Mouse (Mus musculus): ENCODE measurements at regions not wholly inside any gene's neighbourhood (a gene's known extent, or its start where the extent isn't known, plus 50 kb on each side); places are given as distances from the start of the nearest gene placed in this dataset.

DNA sequence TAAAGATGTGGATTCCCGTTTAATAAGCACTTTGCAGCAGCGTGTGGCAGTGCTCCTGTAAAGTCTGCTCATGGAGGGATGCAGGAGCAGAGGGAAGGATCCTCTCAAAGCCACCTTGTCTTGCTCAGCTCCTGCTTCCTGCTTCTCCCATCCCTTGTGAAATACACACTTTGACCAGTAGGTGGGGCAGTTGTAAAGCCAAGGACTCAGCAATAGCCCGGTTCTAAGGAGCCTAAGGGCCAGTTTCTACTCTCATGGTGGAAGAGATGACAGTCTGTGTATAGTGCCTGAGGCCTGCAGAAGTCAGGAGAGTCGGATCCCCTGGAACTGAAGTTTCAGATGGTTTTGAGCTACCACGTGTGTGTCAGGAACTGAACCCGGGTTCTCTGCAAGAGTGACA, 272.0 kb downstream of the Drd1 start:
- DNase-seq: peak; percentile 67

DNA sequence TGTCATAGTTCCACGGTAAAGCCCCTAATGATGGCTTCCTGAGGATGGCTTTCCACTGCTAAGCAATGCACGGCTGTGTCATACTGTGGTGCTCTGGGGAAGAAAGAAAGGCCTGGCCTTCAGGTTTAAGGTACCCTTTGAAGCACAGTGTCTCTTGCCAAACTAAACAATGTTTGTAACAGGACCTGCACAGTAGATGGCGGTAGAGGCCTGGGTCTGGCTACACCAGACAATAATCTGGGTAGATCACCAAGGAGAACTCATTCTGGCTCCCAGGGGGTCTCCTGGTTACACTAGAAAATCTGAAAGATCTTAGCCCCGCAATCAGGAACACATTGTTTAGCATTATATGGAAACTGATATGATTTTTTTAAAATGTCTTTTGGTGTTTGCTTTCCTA, 276.4 kb downstream of the Drd1 start:
- DNase-seq: no peak

DNA sequence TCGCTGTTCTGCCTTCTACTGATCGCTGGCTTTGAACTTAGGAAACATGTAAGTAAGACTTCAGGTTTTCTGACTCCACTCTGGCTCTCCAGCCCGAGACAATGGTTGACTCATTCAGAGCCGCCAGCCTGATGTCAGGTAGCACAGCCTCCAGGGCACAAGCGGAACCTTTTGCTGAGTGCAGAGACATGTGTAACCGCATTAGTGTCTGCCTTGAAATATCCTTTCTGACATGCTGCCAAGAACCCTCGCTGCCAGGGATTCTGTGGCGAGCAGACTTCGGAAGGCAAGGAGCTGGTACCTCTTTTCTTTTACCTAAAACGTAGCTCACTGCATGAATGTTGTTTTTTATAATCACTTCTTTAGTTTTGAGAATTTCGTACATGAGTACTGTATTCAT, 279.1 kb downstream of the Drd1 start:
- DNase-seq: no peak

DNA sequence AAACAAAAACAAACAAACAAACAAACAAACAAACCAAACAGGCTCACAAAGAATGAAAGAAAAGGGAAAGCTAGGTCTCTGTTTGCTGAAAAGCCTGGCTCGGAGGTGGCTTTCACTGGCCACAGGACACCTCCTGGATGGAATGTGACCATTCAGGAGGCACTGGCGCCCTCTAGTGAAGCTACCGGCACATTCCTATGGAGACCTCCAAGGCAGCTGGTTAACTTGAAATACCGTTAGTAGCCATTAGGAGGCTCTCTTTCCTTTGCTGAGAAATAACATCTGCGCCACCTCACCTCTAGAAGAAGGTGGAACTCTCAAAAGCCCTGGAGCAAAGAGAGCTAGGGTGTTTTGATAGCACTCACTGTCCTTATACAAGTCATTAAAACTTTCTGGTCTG, 279.8 kb downstream of the Drd1 start:
- no peak for DNase-seq

DNA sequence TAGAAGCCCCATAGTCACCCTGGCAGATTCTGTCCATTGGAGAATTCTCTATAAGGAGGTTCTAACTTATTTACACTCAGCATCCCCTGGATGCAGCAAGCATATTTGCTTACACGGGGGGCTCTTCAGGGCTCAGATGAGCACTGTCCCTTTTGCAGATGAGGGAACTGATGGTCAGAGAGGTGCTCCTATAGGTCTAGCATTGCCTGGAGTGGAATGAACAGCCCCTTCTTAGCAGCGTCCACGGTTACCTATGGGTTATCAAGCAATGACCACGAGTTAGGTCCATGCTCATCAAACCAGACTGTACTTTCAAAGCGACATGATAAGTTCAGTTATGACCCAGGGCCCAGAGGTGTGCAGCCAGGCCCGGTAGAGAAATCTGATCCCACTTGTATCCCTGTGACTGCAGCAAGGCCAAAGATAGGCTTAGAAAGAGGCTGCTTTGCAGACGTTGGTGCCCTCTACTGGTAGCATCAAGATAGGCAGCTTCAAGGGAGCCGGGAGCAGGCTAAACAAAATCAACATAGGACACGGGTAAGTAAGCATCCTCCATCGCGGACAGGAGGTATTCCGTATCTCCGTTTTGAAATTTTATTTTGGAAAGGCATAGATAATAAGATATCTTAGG, 290.8 kb downstream of the Drd1 start:
- peak; percentile 45 for DNase-seq

DNA sequence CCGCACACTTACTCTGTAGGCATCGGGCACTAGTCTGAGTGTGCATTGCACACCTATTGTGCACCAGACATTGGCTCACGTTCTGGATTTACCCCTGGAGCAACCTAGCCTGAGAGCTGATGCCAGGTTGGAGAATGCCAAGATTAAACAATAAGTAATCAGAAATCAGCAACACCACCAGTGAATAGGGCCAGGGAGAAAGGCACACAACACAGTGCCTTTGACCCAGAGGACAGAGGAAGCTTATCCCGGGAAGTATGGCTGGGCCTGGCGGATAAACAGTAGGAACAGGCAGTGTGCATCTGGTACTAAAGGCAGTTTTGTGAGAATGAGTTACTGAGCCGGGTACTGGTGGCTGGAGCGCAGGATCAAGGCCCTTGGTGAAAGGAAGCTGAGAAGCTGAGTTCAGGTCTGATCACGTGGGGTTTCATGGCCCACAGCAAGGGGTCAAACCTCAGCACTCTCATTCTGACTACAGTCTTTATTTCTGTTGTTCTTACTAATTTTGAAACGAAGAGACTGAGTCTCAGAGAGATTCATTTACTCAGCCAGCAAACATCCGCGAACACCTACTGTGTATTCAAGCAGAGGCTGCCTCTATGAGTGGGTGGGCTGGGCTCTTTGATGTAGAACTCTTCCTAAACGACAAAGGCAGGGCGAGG, 284.8 kb upstream of the Msx2 start:
- no peak for DNase-seq

DNA sequence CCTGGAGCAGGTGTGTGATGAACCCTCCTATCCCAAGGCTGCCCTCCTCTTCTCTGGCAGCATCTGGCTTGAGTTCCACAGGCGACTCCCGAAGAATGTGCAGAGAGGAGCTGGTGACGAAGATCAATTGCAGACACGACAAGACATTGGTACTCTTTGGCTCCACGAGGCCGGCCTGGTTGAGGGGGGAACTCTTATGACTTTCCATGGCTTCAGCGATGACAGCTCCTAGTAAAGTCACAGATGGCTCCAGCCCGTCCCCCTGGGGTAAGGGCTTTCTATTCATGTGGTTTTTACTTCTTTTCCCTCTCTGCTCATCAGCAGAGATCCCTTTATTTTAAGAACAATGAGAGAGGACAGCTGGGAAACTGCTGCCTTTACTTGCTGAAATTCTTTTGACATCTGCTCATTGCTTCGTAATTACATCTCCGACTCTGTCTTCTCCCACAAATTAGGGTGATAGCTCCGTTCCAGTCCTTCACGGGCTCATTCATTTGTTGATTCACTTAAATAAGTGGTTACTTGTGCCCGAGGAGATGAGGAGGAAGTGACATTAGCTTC, 284.2 kb upstream of the Msx2 start:
- DNase-seq: no peak

DNA sequence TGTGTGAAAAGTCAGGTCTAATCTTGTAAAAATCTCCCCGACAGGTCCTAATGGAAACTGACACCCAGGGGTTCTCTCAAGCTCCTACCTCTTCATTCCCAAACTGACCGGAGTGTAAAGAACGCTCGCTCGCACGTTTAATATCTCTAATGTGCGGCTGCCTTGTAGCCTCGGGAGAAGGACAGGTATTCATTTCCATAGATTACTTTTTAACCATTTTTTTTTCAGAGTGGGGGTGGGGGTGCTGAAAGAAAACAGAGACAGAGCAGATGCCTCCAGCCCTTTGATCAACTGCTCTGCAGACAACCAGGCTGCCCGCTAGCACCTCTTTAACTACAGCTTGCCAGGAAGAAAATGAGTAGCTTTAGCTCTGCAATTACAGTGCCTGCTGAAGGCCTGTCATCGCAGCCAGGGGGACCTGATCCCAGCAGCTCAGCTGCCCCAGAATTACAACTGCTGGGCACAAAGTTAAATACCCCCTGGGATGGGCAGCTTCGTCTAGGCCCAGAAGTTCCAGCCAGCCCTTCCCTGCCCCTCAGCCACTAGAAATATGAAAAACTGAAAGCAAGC, 282.3 kb upstream of the Msx2 start:
- no peak for DNase-seq

DNA sequence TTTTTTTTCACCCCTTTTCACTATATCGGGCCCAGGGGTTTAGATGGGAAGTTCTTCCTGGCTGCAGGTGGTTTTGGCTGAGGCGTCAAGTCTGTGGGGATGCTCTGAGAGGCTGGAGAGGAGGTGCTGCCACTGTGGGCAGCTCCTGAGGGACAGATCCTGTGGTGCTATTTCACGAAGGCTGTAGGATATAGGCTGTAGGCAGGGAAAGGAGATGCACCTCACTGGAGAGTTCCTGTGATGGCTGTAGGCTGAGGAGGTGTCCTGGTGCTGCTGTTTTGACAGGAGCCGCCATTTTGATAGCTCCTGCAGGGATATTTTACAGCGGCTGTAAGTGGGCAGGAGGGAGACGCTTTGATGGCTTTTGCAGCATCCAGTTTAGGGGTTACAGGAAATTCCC, 280.2 kb upstream of the Msx2 start:
- DNase-seq: no peak

DNA sequence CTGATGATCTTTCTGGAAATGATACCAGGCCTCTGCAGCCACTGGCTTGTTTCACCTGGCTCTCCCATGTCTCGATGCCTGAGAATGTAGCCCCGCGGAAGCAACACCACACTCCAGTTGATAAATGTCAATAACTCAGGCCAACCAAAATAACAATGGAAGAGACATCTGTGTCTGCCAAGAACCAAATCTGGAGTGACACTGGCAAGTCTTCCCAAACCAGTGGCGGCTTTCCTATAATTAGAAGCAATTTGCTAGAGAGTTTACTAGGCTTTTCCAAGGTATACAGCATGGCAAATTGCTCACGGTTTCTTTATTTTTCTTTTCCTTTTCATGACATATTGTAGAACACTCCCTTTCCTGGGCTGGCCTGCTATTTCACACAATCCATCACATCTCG, 268.1 kb upstream of the Msx2 start:
- DNase-seq: no peak

DNA sequence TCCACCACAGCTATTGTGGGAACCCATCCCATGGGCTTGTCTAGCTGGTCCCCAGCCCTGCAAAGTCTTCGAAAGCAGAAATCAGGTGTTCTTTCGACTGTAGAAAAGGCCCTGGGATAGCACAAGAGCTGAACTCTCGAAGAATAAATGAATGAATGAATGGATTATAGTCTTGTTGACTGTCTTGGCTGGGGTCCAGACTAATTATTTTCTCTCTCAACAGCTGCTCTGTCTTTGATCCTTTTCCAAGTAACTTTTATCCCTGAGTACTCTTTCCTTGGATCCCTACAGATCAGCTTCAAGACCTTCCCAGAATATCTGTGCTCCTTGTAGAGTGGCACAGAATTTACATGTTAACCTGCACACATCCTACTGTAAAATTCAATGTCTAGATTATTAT, 266.3 kb upstream of the Msx2 start:
- DNase-seq: no peak

DNA sequence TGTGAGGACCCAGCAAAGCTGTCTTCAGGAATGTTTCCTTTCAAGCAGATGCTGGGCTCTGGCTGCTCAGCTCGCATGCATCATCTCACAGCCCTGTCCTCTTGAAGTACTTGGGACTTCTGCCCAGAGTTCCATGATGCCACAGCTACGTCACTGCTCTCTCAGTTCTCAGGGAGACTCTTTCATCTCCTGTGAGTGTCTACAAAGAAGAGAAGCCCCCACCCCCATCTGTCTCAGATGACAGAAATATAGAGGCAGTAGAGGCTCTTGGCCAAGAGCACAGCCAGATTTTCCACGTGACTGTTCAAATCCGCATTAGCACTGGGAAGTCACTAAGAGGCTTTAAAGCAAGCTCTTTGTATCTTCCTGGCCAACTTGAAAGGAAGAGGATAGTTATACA, 262.1 kb upstream of the Msx2 start:
- DNase-seq: no peak

DNA sequence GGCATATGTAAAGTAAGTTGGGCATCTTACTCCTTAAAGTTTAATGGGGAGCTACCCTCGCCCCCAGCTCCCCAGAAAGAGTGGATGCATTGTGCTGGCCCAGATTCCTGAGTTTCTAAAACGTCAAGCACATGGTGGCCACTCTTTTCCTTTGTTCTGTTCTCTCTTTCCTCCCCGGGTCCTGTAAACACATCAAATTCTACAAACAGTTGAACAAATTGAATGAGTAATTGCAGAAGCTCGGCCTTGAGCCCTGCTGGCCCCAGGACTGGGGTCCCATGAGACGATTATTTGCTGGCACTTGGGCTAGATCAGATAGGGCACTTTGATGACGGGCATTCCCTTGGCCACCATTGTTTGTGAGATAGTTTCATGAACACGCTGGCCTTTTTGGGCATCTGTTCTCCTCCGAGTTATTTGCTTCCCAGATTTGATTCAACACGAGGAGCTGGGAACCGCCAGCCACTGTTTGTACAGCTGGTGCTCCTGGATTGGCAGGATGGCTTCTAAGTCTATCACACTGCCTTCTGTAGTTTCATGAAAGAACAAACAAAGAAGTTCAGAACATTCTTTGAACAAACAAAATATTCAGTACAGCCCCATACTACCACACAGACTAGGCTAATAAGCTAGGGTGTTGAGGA, 257.5 kb upstream of the Msx2 start:
- no peak for DNase-seq

DNA sequence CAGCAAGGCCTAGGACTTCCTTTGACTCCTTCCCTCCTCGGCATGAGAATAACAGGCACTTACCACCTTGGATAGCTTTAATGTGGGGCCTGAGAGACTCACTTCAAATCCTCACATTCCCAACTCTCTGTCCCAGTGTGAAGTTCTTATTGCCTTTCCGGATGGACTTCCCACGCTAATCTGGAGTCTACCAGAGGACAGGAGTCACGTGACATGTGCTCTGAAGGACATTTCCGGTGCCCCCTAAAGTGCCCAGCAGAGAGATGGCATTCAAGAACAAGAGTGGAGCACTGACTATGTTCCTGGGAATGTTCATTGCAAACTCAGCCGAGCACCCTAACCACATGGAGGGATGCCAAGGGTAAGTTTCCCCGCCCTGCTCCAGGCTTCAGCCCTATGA, 257.0 kb upstream of the Msx2 start:
- no peak for DNase-seq

DNA sequence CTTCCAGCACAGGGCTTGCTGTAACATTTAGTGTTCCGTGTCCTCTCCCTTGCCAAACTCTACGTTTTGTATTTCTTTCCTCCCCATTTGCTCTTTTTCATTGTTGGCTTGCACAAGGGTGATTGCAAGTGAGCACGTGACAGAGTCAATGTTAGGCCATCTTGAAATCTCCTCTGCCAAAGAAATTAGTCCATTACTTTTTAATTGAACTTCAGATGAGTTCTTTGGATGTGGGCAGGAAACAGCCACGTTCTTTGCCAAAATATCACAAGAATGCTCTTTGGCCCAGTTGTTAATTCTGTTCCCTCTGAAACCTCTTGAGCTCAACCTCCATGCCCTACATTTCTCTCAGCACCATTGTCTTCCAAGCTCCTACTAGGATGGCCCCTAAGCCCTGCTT, 253.2 kb upstream of the Msx2 start:
- no peak for DNase-seq

DNA sequence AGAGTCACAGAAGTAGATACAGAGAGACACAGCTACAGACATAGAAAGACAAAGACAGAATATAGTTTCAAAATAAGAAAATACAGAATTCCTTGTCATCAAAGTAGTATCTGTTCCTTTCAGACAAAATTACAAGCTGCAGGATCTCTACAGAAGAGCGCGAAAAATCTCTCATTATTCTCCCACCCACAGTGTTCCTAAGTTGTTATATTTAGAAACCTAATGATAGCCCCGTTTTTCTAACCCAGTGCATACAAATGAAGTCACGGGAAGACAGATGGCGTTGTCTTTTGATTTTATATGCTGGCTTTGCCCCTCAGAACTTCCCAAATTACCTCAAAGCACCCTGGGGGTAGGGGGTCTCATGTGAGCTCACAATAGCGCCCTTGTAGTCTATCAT, 250.0 kb upstream of the Msx2 start:
- peak; percentile 9 for DNase-seq

DNA sequence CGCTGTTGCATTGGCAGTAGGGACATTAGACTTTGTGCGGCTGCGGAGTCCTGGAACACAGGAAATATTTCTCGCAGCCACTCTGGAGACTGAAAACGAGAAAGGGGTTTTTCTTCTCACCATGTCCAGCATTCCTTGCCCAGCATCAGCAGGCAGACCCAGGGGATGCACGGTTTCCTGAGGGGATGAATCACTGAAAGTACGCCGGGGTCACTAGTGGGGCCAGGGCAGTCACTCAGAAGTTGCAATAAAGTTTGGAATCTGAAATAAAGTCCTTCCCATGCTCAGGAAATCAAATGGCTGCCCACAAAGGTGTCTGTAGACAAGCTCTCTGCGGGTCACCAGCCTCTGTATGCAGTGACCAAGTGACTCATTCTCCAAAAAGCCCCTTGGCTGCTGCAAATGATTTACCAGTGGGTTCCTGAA, 248.2 kb upstream of the Msx2 start:
- no peak for DNase-seq

DNA sequence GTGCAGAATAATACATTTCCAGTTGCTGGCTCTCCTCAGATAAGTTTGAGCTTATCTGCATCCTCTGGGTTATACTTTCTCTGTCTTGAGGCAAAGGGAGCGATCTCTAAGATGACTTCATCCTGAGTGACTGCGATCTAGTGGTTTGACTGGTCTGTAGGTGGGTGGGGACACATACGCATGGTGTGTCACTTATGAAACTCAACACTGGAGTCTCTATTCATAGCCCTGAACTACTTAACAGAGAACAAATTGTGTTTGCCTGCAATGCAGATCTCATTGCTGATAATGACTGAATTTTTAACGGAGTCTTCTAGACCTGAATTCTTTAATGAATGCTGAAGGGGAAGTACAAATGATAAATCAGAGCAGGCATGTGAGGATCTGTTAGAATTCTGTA, 244.7 kb upstream of the Msx2 start:
- peak; percentile 41 for DNase-seq

DNA sequence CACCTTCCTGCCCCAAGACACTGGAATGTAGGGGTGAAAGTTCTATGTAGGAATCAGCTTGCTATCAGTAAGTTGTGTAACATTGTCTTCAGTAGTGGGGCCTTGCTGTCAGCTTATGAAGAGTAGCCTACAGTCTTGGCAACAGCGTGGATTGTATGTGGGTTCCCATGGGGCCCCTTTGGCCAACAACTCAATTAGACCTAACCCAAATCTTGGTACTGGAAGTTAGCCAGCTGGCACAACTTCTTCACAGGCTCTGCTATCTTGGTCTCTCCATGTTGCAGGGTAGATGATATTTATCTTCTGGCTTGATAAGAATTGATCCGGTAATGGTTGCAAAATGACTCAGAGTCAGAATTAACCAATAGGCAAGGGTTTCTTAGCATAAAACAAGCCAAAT, 244.2 kb upstream of the Msx2 start:
- DNase-seq: no peak

DNA sequence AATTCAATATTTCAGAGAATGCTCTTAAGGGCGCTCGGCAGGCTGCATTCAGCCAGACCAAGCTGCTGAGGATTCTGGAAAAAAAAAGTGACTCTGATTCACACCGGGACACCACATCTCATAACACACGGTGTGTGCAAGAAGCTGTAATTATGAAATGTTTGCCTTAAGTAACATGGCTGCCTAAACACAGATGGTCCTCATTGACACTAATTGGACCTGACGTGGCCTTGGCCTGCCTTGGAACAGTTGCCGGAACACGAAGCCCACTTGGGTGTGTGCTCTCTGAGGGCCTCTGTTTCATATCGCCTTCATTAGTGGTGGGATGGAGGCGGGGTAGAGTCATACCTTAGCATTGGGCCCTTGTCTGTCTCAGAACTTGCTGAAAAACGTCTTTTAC, 236.2 kb upstream of the Msx2 start:
- no peak for DNase-seq

DNA sequence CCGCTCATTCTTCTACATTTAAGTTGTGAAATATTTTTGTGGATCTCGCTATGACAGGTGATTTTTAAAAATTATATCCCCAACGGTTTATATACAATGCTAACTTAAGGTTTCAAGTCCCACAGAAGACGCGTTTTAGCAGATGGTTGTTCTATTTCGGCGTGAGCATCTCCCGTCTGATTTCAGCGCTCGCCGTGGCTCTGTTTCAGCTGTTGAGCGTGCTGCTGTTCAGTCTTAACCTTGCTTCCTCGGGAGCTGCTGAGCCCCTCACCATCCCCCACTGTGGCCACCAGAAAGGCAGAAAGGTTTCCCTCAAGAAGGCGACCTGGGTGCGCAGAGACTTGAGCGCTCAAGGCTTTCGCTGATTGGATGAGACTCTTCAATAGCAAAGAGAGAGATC, 234.7 kb upstream of the Msx2 start:
- no peak for DNase-seq

DNA sequence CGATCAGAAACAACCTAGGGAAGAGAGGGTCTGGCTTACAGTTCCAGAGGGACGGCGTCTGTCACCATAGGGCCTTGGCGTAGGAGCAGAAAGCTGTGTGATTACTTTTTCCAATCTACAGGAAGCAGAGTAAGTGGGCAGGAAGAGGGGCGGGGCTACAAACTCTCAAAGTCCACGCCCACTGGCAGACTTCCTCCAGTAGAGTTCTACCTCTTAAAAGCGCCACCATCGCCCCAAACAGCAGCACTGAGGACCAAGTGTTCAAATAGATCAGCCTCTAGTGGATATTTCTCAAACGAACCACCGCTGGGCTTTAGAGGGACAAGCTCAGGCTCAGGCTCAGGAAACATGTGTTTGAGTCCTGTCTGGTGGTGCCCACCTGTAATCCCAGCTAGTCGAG, 231.2 kb upstream of the Msx2 start:
- no peak for DNase-seq

DNA sequence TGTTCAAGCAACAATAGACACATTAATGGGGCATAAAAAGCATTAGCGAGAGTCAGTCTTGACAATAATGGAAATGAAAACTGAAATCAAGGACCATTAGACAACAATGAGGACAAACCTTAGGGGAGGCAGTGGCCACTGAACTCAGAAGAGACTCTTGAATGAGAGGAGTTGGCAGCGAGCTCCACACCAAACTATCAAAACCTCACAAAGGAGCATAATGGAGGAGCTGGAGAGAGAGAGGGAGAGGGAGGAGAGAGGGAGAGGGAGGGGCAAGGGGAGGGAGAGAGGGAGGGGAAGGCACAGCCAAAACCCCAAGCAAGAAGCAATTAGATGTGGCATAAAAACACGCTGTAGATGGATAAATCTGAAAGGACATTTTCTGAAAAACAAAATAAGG, 227.4 kb upstream of the Msx2 start:
- no peak for DNase-seq

DNA sequence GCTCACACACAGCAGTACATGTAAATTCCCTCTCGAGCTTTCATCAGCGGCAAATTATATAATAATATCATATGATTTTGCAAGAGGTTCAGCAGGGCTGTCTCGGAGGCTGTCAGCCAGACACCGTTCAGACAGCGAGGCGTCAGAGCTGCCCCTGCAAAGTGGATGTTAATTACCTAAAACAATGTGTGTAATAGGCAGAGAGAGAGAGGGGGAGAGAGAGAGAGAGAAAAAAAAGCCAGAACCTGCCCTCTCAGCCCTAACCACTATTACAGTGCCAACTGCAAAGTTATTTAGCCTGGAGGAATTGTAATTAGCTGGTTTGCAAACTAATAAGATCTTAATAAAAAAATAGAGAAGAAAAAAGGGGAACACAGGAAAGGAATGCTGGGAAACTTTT, 225.1 kb upstream of the Msx2 start:
- no peak for DNase-seq

Data from layer of hippocampus, adult 9-11 months (tissue).